Mouse (Mus musculus): ENCODE data around the gene Galntl6. TPM values are rescaled to one million over a fixed set of nuclear protein-coding genes. Genes with fewer than 3 reads are reported as not detected.

Galntl6 gene
- polyA plus RNA-seq, 1 experiment from 2014 or later: not detected

DNA sequence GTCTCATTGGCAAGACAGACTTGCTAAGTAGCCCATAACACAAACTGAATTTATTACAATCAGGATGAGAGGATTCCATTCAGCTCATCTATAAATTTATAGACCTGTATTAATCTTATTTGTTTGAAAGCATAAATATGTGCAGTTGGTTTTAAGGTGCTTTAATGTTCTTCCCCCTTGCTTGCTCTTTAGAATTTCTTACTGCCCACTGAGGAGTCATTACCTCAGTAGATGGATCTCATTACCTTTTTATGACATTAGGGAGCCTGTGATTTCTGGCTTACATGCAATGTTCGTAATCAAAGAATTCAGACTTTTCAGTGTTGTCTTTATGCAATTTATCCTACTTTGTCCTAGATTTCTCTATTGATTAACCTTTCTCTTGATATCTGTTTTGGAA lies 516.6 kb downstream of the Galntl6 start:
- no peak for DNase-seq
- H3K9me3 ChIP-seq (ENCODE audit: low read length): no peaks in the 10 kb centered on the region
- no peaks in the 10 kb centered on the region for H3K36me3 ChIP-seq (replicated peaks; ENCODE audit: insufficient read depth, low read length)
- H3K9ac ChIP-seq (replicated peaks): no peak overlapping the region
- no peak overlapping the region for H3K4me2 ChIP-seq (ENCODE audit: low read depth, low read length)
- H3K4me1 ChIP-seq (ENCODE audit: insufficient read depth): no peaks in the 10 kb centered on the region
- no peak overlapping the region for H3K4me3 ChIP-seq (ENCODE audit: low read depth, low read length)
- H3K27ac ChIP-seq (ENCODE audit: low read depth): no peak overlapping the region
- no peaks in the 10 kb centered on the region for H3K27me3 ChIP-seq (ENCODE audit: insufficient read depth, low read length)
- TF ChIP-seq CTCF (IDR thresholded peaks at IDR 0.05; ENCODE audit: low read depth) (no peak), EP300 (IDR thresholded peaks at IDR 0.05; ENCODE audit: low read depth) (no peak)
- WGBS (ENCODE audit: insufficient replicate concordance): 86% methylated on average over 1 of the region's 1 CpGs
- ATAC-seq: no peak

DNA sequence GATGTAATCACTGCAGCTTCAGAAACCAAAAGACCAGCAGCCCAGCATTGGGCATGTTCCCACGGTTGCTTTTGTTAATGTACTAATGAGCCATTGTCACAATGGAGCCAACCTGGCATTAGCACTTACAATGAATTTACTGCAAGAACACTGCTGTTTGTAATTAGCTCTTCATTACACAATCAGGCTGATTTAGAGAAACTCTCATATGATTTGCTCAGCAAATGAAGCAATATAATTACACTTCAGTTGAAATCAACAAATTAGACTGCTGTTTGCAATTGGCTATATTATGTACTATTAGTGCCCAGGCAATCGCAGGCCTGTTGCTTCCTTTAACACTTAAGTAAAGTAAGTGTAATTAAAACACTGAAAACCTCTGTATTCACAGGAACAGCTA lies 540.1 kb downstream of the Galntl6 start:
- no peak for DNase-seq
- WGBS (ENCODE audit: insufficient replicate concordance): 75% methylated on average over 2 of the region's 2 CpGs

DNA sequence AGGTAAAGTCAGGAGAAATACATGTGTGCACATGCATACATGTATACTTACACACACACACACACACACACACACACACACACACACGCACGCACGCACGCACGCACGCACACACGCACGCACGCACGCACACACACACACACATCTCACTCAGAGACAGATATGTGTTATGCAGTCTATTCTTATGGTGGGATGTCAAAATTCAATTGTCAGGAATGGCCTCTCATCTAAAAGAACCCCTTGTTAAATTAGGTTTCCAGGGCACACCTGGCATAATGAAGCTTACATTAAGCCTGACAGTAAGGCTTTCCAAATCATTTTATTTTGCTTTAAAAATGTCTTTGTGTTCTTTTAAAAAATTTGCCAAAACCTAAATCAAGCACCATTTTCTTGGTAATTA lies 540.5 kb downstream of the Galntl6 start:
- H3K9me3 ChIP-seq (ENCODE audit: low read length): no peaks in the 10 kb centered on the region
- TF ChIP-seq CTCF (IDR thresholded peaks at IDR 0.05; ENCODE audit: low read depth) (no peak), EP300 (IDR thresholded peaks at IDR 0.05; ENCODE audit: low read depth) (no peak)
- no peaks in the 10 kb centered on the region for H3K27me3 ChIP-seq (ENCODE audit: insufficient read depth, low read length)
- no peak overlapping the region for H3K4me3 ChIP-seq (ENCODE audit: low read depth, low read length)
- H3K27ac ChIP-seq (ENCODE audit: low read depth): no peak overlapping the region
- H3K36me3 ChIP-seq (replicated peaks; ENCODE audit: insufficient read depth, low read length): no peaks in the 10 kb centered on the region
- H3K4me1 ChIP-seq (ENCODE audit: insufficient read depth): no peaks in the 10 kb centered on the region
- WGBS (ENCODE audit: insufficient replicate concordance): 77% methylated on average over 10 of the region's 10 CpGs
- H3K4me2 ChIP-seq (ENCODE audit: low read depth, low read length): no peak overlapping the region
- DNase-seq (no peak), ATAC-seq (no peak)
- H3K9ac ChIP-seq (replicated peaks): no peak overlapping the region

More for the DNA sequence above, 540.1 kb downstream of the Galntl6 start:
- TF ChIP-seq CTCF (IDR thresholded peaks at IDR 0.05; ENCODE audit: low read depth) (no peak), EP300 (IDR thresholded peaks at IDR 0.05; ENCODE audit: low read depth) (no peak)
- Histone ChIP-seq H3K36me3 (replicated peaks; ENCODE audit: insufficient read depth, low read length) (no peaks in the 10 kb centered on the region), H3K27ac (ENCODE audit: low read depth) (no peak overlapping the region), H3K4me3 (ENCODE audit: low read depth, low read length) (no peak overlapping the region), H3K9me3 (ENCODE audit: low read length) (no peaks in the 10 kb centered on the region), H3K4me1 (ENCODE audit: insufficient read depth) (no peaks in the 10 kb centered on the region), H3K4me2 (ENCODE audit: low read depth, low read length) (no peak overlapping the region), H3K27me3 (ENCODE audit: insufficient read depth, low read length) (no peaks in the 10 kb centered on the region), H3K9ac (replicated peaks) (no peak overlapping the region)
- no peak for ATAC-seq

DNA sequence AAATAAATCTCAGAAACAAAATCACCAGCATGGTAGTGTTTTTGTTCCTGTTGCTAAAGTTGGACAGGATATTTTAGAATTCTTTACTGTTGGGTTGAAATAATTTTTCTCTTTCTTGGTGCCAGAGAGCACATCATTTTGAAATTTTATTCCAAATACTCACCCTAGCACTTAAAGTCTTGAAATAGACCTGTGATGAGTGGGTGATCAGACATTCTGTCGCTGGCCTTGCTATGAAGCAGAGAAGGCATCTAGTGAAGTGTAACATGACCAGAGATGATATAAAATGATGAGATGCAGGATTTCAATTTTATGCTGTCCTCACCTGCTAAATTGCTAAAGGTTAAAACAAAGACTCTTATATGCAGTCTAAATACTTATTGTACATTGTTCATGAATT lies 581.3 kb downstream of the Galntl6 start:
- H3K9ac ChIP-seq (replicated peaks): no peak overlapping the region
- no peak for DNase-seq
- H3K9me3 ChIP-seq (ENCODE audit: low read length): no peaks in the 10 kb centered on the region
- no peaks in the 10 kb centered on the region for H3K27me3 ChIP-seq (ENCODE audit: insufficient read depth, low read length)
- 46% methylated on average over 1 of the region's 1 CpGs for WGBS (ENCODE audit: insufficient replicate concordance)
- no peak overlapping the region for H3K27ac ChIP-seq (ENCODE audit: low read depth)
- no peaks in the 10 kb centered on the region for H3K36me3 ChIP-seq (replicated peaks; ENCODE audit: insufficient read depth, low read length)
- no peaks in the 10 kb centered on the region for H3K4me1 ChIP-seq (ENCODE audit: insufficient read depth)
- no peak for ATAC-seq
- H3K4me2 ChIP-seq (ENCODE audit: low read depth, low read length): no peak overlapping the region
- H3K4me3 ChIP-seq (ENCODE audit: low read depth, low read length): no peak overlapping the region
- TF ChIP-seq EP300 (IDR thresholded peaks at IDR 0.05; ENCODE audit: low read depth) (no peak), CTCF (IDR thresholded peaks at IDR 0.05; ENCODE audit: low read depth) (no peak)

DNA sequence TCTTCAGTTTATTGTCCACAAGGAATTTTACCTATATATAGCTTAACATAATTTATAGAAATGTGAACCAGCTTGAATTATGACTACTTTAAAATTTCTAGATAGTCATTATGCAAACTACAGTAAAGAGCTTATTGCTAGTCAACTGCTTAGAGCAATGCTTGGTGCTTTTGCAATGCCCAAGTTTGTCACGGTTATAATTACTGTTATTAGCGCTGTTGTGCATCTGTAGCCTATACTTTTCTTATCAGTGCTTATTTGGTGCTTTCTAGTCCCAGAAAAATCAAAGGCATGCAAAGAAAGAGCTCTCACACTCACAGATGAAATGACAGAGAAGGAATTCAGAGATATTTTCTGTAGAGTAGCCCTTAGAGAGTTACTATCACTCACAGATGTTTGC lies 599.0 kb downstream of the Galntl6 start:
- TF ChIP-seq CTCF (IDR thresholded peaks at IDR 0.05; ENCODE audit: low read depth): no peak
- no peak for TF ChIP-seq EP300 (IDR thresholded peaks at IDR 0.05; ENCODE audit: low read depth)
- WGBS (ENCODE audit: insufficient replicate concordance): 77% methylated on average over 2 of the region's 2 CpGs
- no peaks in the 10 kb centered on the region for H3K36me3 ChIP-seq (replicated peaks; ENCODE audit: insufficient read depth, low read length)
- H3K4me1 ChIP-seq (ENCODE audit: insufficient read depth): no peaks in the 10 kb centered on the region
- ATAC-seq: no peak
- no peaks in the 10 kb centered on the region for H3K9me3 ChIP-seq (ENCODE audit: low read length)
- no peak overlapping the region for H3K4me3 ChIP-seq (ENCODE audit: low read depth, low read length)
- no peaks in the 10 kb centered on the region for H3K27me3 ChIP-seq (ENCODE audit: insufficient read depth, low read length)
- DNase-seq: no peak
- H3K4me2 ChIP-seq (ENCODE audit: low read depth, low read length): no peak overlapping the region
- H3K9ac ChIP-seq (replicated peaks): no peak overlapping the region
- H3K27ac ChIP-seq (ENCODE audit: low read depth): no peak overlapping the region

DNA sequence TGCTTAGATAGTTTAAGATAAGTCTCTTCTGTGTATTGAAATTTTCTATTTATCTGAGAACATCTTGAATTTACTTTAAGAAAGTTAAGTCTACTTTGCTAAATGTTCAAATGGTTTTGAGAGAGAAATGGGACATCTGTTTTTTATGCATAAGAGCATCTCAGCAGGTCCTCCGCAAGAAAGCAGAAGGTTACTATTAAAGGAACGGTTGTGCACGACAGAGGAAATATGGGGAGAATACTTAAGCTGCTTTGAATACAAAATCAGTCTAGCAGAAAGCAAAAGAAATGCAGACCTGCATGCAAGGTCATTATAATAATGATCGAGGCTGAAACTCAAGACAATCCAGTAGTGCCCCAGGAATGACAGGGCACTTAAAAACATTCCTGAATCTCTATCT lies 621.0 kb downstream of the Galntl6 start:
- no peaks in the 10 kb centered on the region for H3K4me1 ChIP-seq (ENCODE audit: insufficient read depth)
- TF ChIP-seq EP300 (IDR thresholded peaks at IDR 0.05; ENCODE audit: low read depth) (no peak), CTCF (IDR thresholded peaks at IDR 0.05; ENCODE audit: low read depth) (no peak)
- H3K36me3 ChIP-seq (replicated peaks; ENCODE audit: insufficient read depth, low read length): no peaks in the 10 kb centered on the region
- H3K4me3 ChIP-seq (ENCODE audit: low read depth, low read length): no peak overlapping the region
- ATAC-seq: no peak
- H3K9me3 ChIP-seq (ENCODE audit: low read length): no peaks in the 10 kb centered on the region
- 83% methylated on average over 4 of the region's 4 CpGs for WGBS (ENCODE audit: insufficient replicate concordance)
- DNase-seq: no peak
- no peak overlapping the region for H3K9ac ChIP-seq (replicated peaks)
- no peak overlapping the region for H3K27ac ChIP-seq (ENCODE audit: low read depth)
- no peaks in the 10 kb centered on the region for H3K27me3 ChIP-seq (ENCODE audit: insufficient read depth, low read length)
- H3K4me2 ChIP-seq (ENCODE audit: low read depth, low read length): no peak overlapping the region

DNA sequence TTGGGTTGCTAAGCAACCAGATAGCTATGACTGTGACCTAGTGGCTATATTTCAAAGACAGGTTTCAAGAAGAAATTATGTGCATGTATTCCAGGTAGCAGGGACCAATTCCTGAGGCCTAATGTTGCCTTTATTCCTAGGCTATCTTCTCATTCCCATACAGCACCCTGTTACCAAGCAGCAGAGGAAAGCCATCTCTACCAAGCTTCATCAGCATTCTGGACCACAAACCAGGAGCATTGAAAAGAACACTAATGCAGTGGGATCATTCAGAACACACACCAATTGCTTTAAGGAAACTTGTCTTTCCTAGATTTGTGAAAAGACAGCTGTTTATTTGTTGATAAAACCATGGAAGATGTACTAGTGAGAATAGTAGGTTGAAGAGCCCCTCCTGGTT lies 622.4 kb downstream of the Galntl6 start:
- no peaks in the 10 kb centered on the region for H3K36me3 ChIP-seq (replicated peaks; ENCODE audit: insufficient read depth, low read length)
- no peak for ATAC-seq

More for the DNA sequence above, 622.4 kb downstream of the Galntl6 start:
- DNase-seq: no peak
- Histone ChIP-seq H3K4me2 (ENCODE audit: low read depth, low read length) (no peak overlapping the region), H3K27ac (ENCODE audit: low read depth) (no peak overlapping the region), H3K4me3 (ENCODE audit: low read depth, low read length) (no peak overlapping the region), H3K27me3 (ENCODE audit: insufficient read depth, low read length) (no peaks in the 10 kb centered on the region), H3K9ac (replicated peaks) (no peak overlapping the region), H3K4me1 (ENCODE audit: insufficient read depth) (no peaks in the 10 kb centered on the region), H3K9me3 (ENCODE audit: low read length) (no peaks in the 10 kb centered on the region)
- TF ChIP-seq EP300 (IDR thresholded peaks at IDR 0.05; ENCODE audit: low read depth): no peak
- no peak for TF ChIP-seq CTCF (IDR thresholded peaks at IDR 0.05; ENCODE audit: low read depth)
